Mouse (Mus musculus): ENCODE data around the gene Hspg2. TPM values are rescaled to one million over a fixed set of nuclear protein-coding genes. Genes with fewer than 3 reads are reported as not detected.

Gene Hspg2
- polyA plus RNA-seq, 1 experiment: 0.26 TPM

DNA sequence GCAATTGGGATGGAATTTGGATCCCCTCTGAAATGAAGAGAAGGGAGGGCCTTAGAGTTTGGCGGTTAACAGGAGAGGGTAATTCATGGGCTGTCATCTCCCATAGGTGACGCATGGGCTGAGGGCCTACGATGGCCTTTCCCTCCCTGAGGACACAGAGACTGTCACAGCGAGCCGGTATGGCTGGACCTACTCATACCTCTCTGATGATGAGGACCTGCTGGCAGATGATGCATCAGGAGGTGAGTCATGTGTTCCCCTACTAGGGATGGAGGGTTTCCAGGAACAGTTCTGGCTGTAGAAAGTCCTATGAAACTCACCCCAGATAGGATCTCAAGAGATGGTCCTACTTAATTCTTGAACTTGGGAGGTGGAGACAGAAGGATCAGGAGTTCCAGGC, 32.4 kb downstream of the Hspg2 start:
- Histone ChIP-seq H3K9me3 (ENCODE audit: control insufficient read depth, low read length) (no peaks in the 10 kb centered on the region), H3K36me3 (ENCODE audit: control insufficient read depth) (no peaks in the 10 kb centered on the region; the same call in 1 of the 2 replicates), H3K27me3 (ENCODE audit: control insufficient read depth) (no peaks in the 10 kb centered on the region), H3K4me1 (ENCODE audit: control insufficient read depth) (no peaks in the 10 kb centered on the region), H3K4me3 (replicated peaks) (no peak overlapping the region)
- no peak for TF ChIP-seq GATA1 (IDR thresholded peaks at IDR 0.05; ENCODE audit: low read length)
- TF ChIP-seq TAL1 (IDR thresholded peaks at IDR 0.05; ENCODE audit: low read length): no peak

DNA sequence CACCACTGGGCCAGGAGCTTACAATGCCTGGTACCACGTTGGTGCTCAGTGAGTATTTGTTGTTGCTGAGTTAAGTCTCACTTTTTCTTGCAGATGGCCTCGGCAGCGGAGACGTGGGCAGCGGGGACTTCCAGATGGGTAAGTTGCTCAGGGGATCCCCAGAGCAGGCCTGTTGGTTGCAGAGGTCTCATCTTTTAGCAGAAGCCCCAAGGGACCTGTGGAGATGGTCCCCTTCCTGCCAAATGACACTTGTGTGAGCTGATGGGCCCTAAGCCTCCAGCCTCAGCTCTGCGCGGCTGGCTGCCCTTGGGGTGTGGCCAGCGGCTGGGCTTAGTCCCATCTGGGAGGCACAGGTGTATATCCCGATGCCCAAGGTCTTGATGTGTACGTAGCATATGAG, 33.6 kb downstream of the Hspg2 start:
- H3K4me3 ChIP-seq (replicated peaks): no peak overlapping the region
- no peaks in the 10 kb centered on the region; the same call in 1 of the 2 replicates for H3K36me3 ChIP-seq (ENCODE audit: control insufficient read depth)
- H3K4me1 ChIP-seq (ENCODE audit: control insufficient read depth): no peaks in the 10 kb centered on the region
- H3K27me3 ChIP-seq (ENCODE audit: control insufficient read depth): no peaks in the 10 kb centered on the region
- TF ChIP-seq GATA1 (IDR thresholded peaks at IDR 0.05; ENCODE audit: low read length) (no peak), TAL1 (IDR thresholded peaks at IDR 0.05; ENCODE audit: low read length) (no peak)
- no peaks in the 10 kb centered on the region for H3K9me3 ChIP-seq (ENCODE audit: control insufficient read depth, low read length)

- H3K4me3 ChIP-seq (replicated peaks): no peak overlapping the region
- H3K4me1 ChIP-seq (ENCODE audit: control insufficient read depth): no peaks in the 10 kb centered on the region
- no peaks in the 10 kb centered on the region for H3K27me3 ChIP-seq (ENCODE audit: control insufficient read depth)
- no peaks in the 10 kb centered on the region; the same call in 1 of the 2 replicates for H3K36me3 ChIP-seq (ENCODE audit: control insufficient read depth)
- no peaks in the 10 kb centered on the region for H3K9me3 ChIP-seq (ENCODE audit: control insufficient read depth, low read length)
- TF ChIP-seq GATA1 (IDR thresholded peaks at IDR 0.05; ENCODE audit: low read length): no peak
- no peak for TF ChIP-seq TAL1 (IDR thresholded peaks at IDR 0.05; ENCODE audit: low read length)
Observed at GRCm38 (mm10) chr4:137502801-137503200, 34.2 kb downstream of the Hspg2 start.

GRCm38 (mm10) chr4:137503509-137503971, 35.0 kb downstream of the Hspg2 start:
- H3K9me3 ChIP-seq (ENCODE audit: control insufficient read depth, low read length): no peaks in the 10 kb centered on the region
- TF ChIP-seq TAL1 (IDR thresholded peaks at IDR 0.05; ENCODE audit: low read length): no peak
- TF ChIP-seq GATA1 (IDR thresholded peaks at IDR 0.05; ENCODE audit: low read length): no peak
- no peak overlapping the region for H3K4me3 ChIP-seq (replicated peaks)
- no peaks in the 10 kb centered on the region for H3K4me1 ChIP-seq (ENCODE audit: control insufficient read depth)
- no peaks in the 10 kb centered on the region for H3K27me3 ChIP-seq (ENCODE audit: control insufficient read depth)
- no peaks in the 10 kb centered on the region; the same call in 1 of the 2 replicates for H3K36me3 ChIP-seq (ENCODE audit: control insufficient read depth)

- H3K9me3 ChIP-seq (ENCODE audit: control insufficient read depth, low read length): no peaks in the 10 kb centered on the region
- H3K4me1 ChIP-seq (ENCODE audit: control insufficient read depth): no peaks in the 10 kb centered on the region
- no peak overlapping the region for H3K4me3 ChIP-seq (replicated peaks)
- peaks cover 7% of the 10 kb centered on the region; the same call in 1 of the 2 replicates for H3K36me3 ChIP-seq (ENCODE audit: control insufficient read depth)
- H3K27me3 ChIP-seq (ENCODE audit: control insufficient read depth): no peaks in the 10 kb centered on the region
- TF ChIP-seq GATA1 (IDR thresholded peaks at IDR 0.05; ENCODE audit: low read length) (no peak), TAL1 (IDR thresholded peaks at IDR 0.05; ENCODE audit: low read length) (no peak)
Observed at GRCm38 (mm10) chr4:137506629-137507028, 38.1 kb downstream of the Hspg2 start.

DNA sequence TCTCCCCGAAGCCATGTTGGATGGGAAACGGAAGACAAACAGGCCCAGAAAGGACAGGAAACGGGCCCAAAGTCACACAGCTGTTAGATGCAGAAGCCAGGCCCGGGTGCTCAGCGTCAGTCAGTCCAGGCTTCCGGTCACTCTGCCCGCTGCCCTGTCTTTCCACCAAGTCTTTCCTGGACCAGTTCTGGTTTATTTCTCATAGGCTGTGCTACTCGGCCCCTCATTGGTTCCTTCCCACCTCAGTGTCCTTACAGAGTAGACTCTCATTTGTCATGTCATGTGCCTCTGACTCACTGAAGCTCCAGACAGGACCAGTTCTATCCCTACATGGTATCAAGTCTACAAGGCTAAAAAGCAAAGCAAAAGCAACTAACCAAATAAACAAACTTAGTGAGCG, 41.0 kb downstream of the Hspg2 start:
- no peak for TF ChIP-seq TAL1 (IDR thresholded peaks at IDR 0.05; ENCODE audit: low read length)
- no peak for TF ChIP-seq GATA1 (IDR thresholded peaks at IDR 0.05; ENCODE audit: low read length)
- Histone ChIP-seq H3K36me3 (ENCODE audit: control insufficient read depth) (peaks cover 7% of the 10 kb centered on the region; the same call in 1 of the 2 replicates), H3K4me1 (ENCODE audit: control insufficient read depth) (no peaks in the 10 kb centered on the region), H3K4me3 (replicated peaks) (no peak overlapping the region), H3K27me3 (ENCODE audit: control insufficient read depth) (no peaks in the 10 kb centered on the region), H3K9me3 (ENCODE audit: control insufficient read depth, low read length) (no peaks in the 10 kb centered on the region)

DNA sequence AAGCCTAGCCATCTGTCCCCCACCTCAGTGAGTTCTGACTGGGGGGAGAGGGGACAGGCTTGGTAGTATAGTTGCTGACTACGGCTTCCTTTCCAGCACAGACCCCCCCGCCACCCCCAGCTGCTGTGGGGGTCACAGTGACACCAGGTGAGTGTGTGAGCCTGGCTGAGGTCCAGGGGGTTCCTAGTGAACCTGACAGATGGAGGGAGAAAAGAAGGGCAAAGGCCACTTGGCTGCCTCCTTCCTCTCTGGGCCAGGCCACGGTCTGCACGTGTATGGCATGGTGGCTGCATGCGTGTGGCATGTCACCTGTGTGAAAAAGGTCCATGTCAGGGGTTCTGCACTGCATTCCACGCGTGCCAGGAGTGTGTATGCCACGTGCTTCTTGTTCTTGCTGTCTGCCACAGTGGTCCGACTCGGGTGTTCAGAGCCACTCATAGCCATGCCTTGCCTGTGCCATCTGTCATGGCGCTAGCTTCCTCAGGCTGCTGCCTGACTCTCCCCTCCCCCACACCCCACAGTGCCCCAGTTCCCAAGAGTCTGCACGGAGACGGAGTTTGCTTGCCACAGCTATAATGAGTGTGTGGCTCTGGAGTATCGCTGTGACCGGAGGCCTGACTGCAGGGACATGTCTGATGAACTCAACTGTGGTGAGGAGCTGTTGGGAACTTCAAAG, 41.6 kb downstream of the Hspg2 start:
- Histone ChIP-seq H3K36me3 (ENCODE audit: control insufficient read depth) (peaks cover 7% of the 10 kb centered on the region; the same call in 1 of the 2 replicates), H3K4me1 (ENCODE audit: control insufficient read depth) (no peaks in the 10 kb centered on the region), H3K27me3 (ENCODE audit: control insufficient read depth) (no peaks in the 10 kb centered on the region), H3K9me3 (ENCODE audit: control insufficient read depth, low read length) (no peaks in the 10 kb centered on the region), H3K4me3 (replicated peaks) (no peak overlapping the region)
- TF ChIP-seq GATA1 (IDR thresholded peaks at IDR 0.05; ENCODE audit: low read length) (no peak), TAL1 (IDR thresholded peaks at IDR 0.05; ENCODE audit: low read length) (no peak)

DNA sequence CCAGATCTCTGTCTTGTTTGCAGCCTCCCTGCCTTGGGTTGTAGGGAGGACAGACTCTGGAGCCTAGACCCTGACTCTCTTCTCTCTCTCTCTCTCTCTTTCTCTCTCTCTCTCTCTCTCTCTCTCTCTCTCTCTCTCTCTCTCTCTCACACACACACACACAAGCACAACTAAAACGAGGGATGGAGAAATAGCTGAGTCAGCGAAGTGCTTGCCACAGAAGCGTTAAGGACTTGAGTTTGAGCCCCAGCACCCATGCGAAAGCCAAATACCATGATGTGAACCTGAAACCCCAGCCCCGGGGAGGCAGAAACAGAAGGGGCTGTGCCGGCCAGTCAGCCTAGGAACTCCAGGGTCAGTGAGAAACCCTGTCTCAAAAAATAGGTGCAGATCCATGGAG, 44.3 kb downstream of the Hspg2 start:
- Histone ChIP-seq H3K9me3 (ENCODE audit: control insufficient read depth, low read length) (no peaks in the 10 kb centered on the region), H3K27me3 (ENCODE audit: control insufficient read depth) (no peaks in the 10 kb centered on the region), H3K36me3 (ENCODE audit: control insufficient read depth) (peaks cover 10% of the 10 kb centered on the region; the same call in 1 of the 2 replicates), H3K4me3 (replicated peaks) (no peak overlapping the region), H3K4me1 (ENCODE audit: control insufficient read depth) (no peaks in the 10 kb centered on the region; the same call in 1 of the 2 replicates)
- no peak for TF ChIP-seq GATA1 (IDR thresholded peaks at IDR 0.05; ENCODE audit: low read length)
- no peak for TF ChIP-seq TAL1 (IDR thresholded peaks at IDR 0.05; ENCODE audit: low read length)

DNA sequence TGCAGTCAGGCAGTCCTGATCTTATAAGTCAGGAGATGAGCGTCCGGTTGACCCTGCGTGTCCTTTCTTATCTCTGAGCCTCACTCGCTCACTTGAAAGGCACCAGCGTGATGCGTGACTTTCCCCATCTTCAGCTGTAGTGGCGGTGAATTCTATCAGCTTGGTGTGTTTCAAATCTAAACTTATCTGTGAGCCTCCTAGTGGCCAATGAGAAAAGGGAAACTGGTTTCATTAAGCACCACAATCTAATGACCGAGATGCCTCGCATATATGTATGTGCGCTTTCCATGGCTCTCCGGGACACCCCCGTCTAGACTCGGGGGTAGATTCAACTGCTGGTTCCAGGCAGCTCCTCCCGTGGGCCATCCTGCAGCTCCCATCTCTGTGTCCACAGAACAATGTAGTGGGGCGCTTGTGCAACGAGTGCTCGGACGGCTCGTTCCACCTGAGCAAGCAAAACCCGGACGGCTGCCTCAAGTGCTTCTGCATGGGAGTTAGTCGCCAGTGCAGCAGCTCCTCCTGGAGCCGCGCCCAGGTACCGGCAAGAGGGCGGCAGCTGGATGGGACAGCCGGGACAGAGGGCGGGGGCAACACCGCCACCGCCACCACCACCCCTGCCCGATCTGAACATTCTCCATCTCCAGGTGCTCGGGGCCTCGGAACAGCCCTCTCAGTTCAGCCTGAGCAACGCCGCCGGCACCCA, 49.6 kb downstream of the Hspg2 start:
- no peaks in the 10 kb centered on the region for H3K27me3 ChIP-seq (ENCODE audit: control insufficient read depth)
- no peaks in the 10 kb centered on the region; the same call in 1 of the 2 replicates for H3K4me1 ChIP-seq (ENCODE audit: control insufficient read depth)
- no peak overlapping the region for H3K4me3 ChIP-seq (replicated peaks)
- H3K9me3 ChIP-seq (ENCODE audit: control insufficient read depth, low read length): no peaks in the 10 kb centered on the region
- no peak for TF ChIP-seq TAL1 (IDR thresholded peaks at IDR 0.05; ENCODE audit: low read length)
- no peak for TF ChIP-seq GATA1 (IDR thresholded peaks at IDR 0.05; ENCODE audit: low read length)
- peaks cover 21% of the 10 kb centered on the region; the same call in 1 of the 2 replicates for H3K36me3 ChIP-seq (ENCODE audit: control insufficient read depth)
